Mouse (Mus musculus): Measurements from ENCODE around the gene Atp23. TPM values are rescaled to one million over a fixed set of nuclear protein-coding genes. Genes with fewer than 3 reads are reported as not detected.
A peak's percentile ranks its signal among the peaks of the same experiment; 100 is the strongest.

The Atp23 gene
- polyA plus RNA-seq, 1 experiment = 10.3 TPM

DNA sequence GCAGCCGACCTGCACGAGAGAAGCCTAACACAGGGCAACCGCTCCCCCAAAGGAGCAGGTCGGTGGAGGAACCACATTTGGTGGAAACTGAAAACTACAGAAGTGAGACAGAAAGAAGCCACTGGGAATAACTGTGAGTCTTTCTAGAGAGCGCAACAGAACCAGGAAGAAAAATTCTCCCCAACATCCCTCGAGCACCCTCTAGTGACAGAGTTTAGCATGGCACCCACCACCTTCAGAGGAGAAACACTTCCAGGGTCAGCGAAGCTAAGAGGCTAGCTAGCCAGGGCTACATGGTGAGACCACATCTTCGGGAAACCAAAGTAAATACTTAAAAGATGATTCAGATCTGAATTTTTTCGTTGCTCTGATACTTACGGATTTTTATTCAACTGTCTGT is 47.9 kb downstream of the Atp23 start:
- Histone ChIP-seq H3K4me3 (ENCODE audit: control insufficient read depth, low read depth, low read length) (no peak overlapping the region), H3K27me3 (ENCODE audit: control insufficient read depth, insufficient read depth, low read length) (no peaks in the 10 kb centered on the region), H3K4me1 (ENCODE audit: control insufficient read depth, insufficient read depth, low read length) (peaks cover 7% of the 10 kb centered on the region), H3K36me3 (ENCODE audit: control insufficient read depth, insufficient read depth, low read length) (no peaks in the 10 kb centered on the region), H3K27ac (ENCODE audit: control insufficient read depth, insufficient read depth, low read depth, low read length) (no peak overlapping the region)
- TF ChIP-seq CTCF (IDR thresholded peaks at IDR 0.05; ENCODE audit: control insufficient read depth, insufficient read depth, insufficient replicate concordance, low read depth, low read length) = peak; percentile 60
- no peak for TF ChIP-seq POLR2A (IDR thresholded peaks at IDR 0.05; ENCODE audit: control insufficient read depth, low read depth, low read length)

DNA sequence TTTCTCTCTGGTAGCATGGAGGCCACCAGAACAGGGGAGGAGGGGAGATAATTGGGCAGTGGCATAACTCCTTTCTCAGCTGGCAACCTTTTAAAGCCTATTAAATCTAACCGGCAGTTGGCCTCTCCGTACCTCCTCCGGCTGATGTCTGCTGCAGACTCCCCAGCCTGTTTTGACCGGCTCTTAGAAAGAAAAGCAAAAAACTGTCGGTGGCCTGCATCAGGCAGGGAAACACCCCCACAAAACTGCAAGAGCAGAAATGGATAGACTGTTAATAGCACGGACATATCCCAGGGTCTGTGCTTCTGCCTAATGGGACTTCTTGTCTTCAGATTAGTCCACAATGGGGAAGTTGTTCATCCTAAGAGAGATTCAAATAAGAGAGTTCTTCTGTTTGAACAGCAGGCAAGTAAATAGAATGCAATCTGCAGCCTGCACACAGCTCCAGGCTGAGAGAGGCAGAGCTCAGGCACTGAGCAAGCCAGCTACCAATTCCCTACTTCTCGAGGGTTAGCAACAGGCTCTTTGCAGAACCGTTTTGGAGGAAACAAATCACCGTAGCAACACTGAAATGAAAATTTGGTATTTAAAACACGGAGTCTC is 55.7 kb downstream of the Atp23 start:
- Histone ChIP-seq H3K27ac (ENCODE audit: control insufficient read depth, insufficient read depth, low read depth, low read length) (peak overlapping the region; percentile 25), H3K4me3 (ENCODE audit: control insufficient read depth, low read depth, low read length) (no peak overlapping the region), H3K4me1 (ENCODE audit: control insufficient read depth, insufficient read depth, low read length) (no peaks in the 10 kb centered on the region; the same call in 1 of the 2 replicates), H3K27me3 (ENCODE audit: control insufficient read depth, insufficient read depth, low read length) (no peaks in the 10 kb centered on the region), H3K36me3 (ENCODE audit: control insufficient read depth, insufficient read depth, low read length) (no peaks in the 10 kb centered on the region)
- TF ChIP-seq CTCF (IDR thresholded peaks at IDR 0.05; ENCODE audit: control insufficient read depth, insufficient read depth, insufficient replicate concordance, low read depth, low read length) (no peak), POLR2A (IDR thresholded peaks at IDR 0.05; ENCODE audit: control insufficient read depth, low read depth, low read length) (no peak)

DNA sequence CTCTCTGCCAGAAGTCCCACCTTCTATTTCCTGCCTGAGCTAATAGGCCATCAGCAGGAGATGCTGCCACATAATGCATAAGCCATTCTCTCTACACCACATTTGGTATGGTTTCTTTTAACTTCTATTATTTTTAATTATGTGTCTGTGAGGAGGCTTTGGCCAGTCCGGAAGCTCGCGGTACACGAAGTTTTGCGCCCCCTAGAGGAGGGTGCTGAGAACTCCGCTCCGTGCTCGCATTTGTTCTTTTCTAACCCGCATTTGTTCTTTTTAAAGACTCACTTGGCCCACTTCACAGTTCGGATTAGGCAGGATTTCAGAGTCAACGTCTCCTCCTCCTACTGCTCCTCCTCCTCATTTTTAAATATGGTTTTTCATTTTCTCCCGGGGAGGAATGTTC is 56.5 kb downstream of the Atp23 start:
- H3K27ac ChIP-seq (ENCODE audit: control insufficient read depth, insufficient read depth, low read depth, low read length) = no peak overlapping the region
- H3K4me3 ChIP-seq (ENCODE audit: control insufficient read depth, low read depth, low read length) = peak overlapping the region; percentile 6; the same call in 1 of the 2 replicates

DNA sequence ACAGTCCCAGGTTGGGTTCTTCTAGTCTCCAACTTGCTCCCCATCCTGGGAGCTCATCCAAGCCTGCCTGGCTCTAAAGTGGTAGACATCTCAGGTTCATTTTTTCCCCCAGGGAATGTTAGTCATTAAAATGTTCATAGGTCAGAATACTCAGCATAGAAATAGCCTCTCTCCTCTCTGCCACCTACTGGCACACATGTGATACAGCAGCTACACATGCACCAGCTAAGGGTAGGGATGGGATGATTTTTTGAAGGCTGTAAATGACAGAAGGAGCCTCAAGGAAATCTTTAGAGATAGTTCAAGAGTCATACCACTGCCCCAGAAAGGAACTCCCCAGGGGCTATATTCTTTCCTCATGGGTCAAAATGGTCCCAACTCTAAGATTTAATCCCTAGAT is 60.9 kb downstream of the Atp23 start:
- Histone ChIP-seq H3K4me3 (ENCODE audit: control insufficient read depth, low read depth, low read length) (no peak overlapping the region), H3K27ac (ENCODE audit: control insufficient read depth, insufficient read depth, low read depth, low read length) (no peak overlapping the region), H3K4me1 (ENCODE audit: control insufficient read depth, insufficient read depth, low read length) (no peaks in the 10 kb centered on the region; the same call in 1 of the 2 replicates), H3K27me3 (ENCODE audit: control insufficient read depth, insufficient read depth, low read length) (no peaks in the 10 kb centered on the region), H3K36me3 (ENCODE audit: control insufficient read depth, insufficient read depth, low read length) (no peaks in the 10 kb centered on the region)
- TF ChIP-seq CTCF (IDR thresholded peaks at IDR 0.05; ENCODE audit: control insufficient read depth, insufficient read depth, insufficient replicate concordance, low read depth, low read length) (no peak), POLR2A (IDR thresholded peaks at IDR 0.05; ENCODE audit: control insufficient read depth, low read depth, low read length) (no peak)

More for the DNA sequence above, 56.5 kb downstream of the Atp23 start:
- no peaks in the 10 kb centered on the region for H3K36me3 ChIP-seq (ENCODE audit: control insufficient read depth, insufficient read depth, low read length)
- TF ChIP-seq CTCF (IDR thresholded peaks at IDR 0.05; ENCODE audit: control insufficient read depth, insufficient read depth, insufficient replicate concordance, low read depth, low read length) (peak; percentile 76), POLR2A (IDR thresholded peaks at IDR 0.05; ENCODE audit: control insufficient read depth, low read depth, low read length) (no peak)
- H3K27me3 ChIP-seq (ENCODE audit: control insufficient read depth, insufficient read depth, low read length) = no peaks in the 10 kb centered on the region
- H3K4me1 ChIP-seq (ENCODE audit: control insufficient read depth, insufficient read depth, low read length) = no peaks in the 10 kb centered on the region; the same call in 1 of the 2 replicates

DNA sequence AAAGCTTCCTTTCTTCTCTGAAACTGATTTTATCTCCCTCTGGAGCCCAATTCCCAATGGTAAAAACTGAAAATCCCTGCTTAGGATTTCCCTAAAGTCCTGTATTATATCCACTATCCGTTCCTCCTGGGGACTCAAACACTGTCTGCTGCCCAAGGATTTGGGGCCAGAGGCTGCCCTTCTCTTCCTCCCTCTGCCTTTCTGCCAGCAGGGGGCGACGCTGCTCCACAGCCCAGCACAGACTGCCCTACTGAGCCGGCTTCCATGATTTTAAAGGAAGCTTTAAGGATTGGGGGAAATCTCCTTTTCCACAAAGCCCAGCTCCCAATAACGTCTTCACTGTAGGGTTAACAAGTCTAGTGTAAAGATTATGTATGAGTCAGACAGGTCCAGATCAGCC is 68.1 kb downstream of the Atp23 start:
- Histone ChIP-seq H3K4me3 (ENCODE audit: control insufficient read depth, low read depth, low read length) (no peak overlapping the region), H3K27ac (ENCODE audit: control insufficient read depth, insufficient read depth, low read depth, low read length) (no peak overlapping the region), H3K27me3 (ENCODE audit: control insufficient read depth, insufficient read depth, low read length) (no peaks in the 10 kb centered on the region), H3K36me3 (ENCODE audit: control insufficient read depth, insufficient read depth, low read length) (no peaks in the 10 kb centered on the region), H3K4me1 (ENCODE audit: control insufficient read depth, insufficient read depth, low read length) (peaks cover 2% of the 10 kb centered on the region; the same call in 1 of the 2 replicates)
- peak; percentile 81; the same call in 1 of the 2 replicates for TF ChIP-seq CTCF (IDR thresholded peaks at IDR 0.05; ENCODE audit: control insufficient read depth, insufficient read depth, insufficient replicate concordance, low read depth, low read length)
- TF ChIP-seq POLR2A (IDR thresholded peaks at IDR 0.05; ENCODE audit: control insufficient read depth, low read depth, low read length) = no peak

DNA sequence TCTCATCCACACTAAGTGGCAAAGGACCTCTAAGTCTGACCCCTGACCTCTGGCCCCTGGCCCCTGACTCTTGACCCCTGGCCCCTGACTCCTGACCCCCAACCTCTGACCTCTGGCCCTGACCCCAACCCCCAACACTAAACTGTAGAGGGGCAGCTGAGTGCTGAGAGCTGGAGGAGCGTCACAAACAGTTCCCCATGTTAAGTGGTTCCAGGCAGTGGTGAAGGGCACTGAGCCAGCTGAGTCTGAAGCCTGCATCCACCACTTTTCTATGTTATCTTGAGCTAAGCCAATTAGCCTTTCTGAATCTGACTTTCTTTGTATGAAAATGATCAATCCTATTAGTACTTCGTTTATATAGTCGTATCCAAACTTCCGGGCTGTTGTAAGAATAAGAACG is 69.8 kb downstream of the Atp23 start:
- Histone ChIP-seq H3K36me3 (ENCODE audit: control insufficient read depth, insufficient read depth, low read length) (no peaks in the 10 kb centered on the region), H3K27me3 (ENCODE audit: control insufficient read depth, insufficient read depth, low read length) (no peaks in the 10 kb centered on the region), H3K27ac (ENCODE audit: control insufficient read depth, insufficient read depth, low read depth, low read length) (no peak overlapping the region), H3K4me1 (ENCODE audit: control insufficient read depth, insufficient read depth, low read length) (peaks cover 2% of the 10 kb centered on the region), H3K4me3 (ENCODE audit: control insufficient read depth, low read depth, low read length) (no peak overlapping the region)
- TF ChIP-seq CTCF (IDR thresholded peaks at IDR 0.05; ENCODE audit: control insufficient read depth, insufficient read depth, insufficient replicate concordance, low read depth, low read length) (no peak), POLR2A (IDR thresholded peaks at IDR 0.05; ENCODE audit: control insufficient read depth, low read depth, low read length) (no peak)

DNA sequence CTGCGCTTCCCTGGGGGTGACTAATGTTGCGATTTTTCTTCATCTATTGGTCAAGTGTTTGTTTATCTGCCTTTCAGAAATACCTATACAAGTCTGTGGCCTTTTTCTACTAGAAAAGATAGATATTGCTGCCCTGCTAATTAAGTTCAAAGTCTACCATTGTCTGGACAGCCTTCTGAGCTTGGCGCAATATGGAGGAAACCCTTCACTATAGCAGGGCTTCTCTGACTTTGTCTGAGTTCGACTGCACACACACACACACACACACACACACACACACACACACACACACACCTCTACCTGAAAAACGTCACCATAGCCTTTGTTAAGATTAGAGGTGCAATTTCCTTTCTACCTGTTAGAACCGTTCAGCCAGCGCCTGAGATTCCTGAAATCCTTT is 72.5 kb downstream of the Atp23 start:
- Histone ChIP-seq H3K4me1 (ENCODE audit: control insufficient read depth, insufficient read depth, low read length) (peaks cover 2% of the 10 kb centered on the region), H3K4me3 (ENCODE audit: control insufficient read depth, low read depth, low read length) (0 out of 2 replicates have a peak overlapping the region, but pooled peaks have one; percentile 25), H3K36me3 (ENCODE audit: control insufficient read depth, insufficient read depth, low read length) (no peaks in the 10 kb centered on the region), H3K27me3 (ENCODE audit: control insufficient read depth, insufficient read depth, low read length) (no peaks in the 10 kb centered on the region), H3K27ac (ENCODE audit: control insufficient read depth, insufficient read depth, low read depth, low read length) (no peak overlapping the region)
- TF ChIP-seq CTCF (IDR thresholded peaks at IDR 0.05; ENCODE audit: control insufficient read depth, insufficient read depth, insufficient replicate concordance, low read depth, low read length) = no peak
